Mouse (Mus musculus): ENCODE results near the gene Gm45623. TPM values are rescaled to one million over a fixed set of nuclear protein-coding genes. Genes with fewer than 3 reads are reported as not detected.

Gm45623 gene
- polyA plus RNA-seq, 1 experiment, result not detected

GRCm38 (mm10) chr13:56780746-56781469, 27.3 kb upstream of the Gm45623 start:
- TF ChIP-seq POLR2A (IDR thresholded peaks at IDR 0.05; ENCODE audit: borderline replicate concordance, control insufficient read depth, low read depth, low read length), result no peak
- no peak for TF ChIP-seq CTCF (IDR thresholded peaks at IDR 0.05; ENCODE audit: control insufficient read depth, insufficient read depth, low read length)
- H3K4me3 ChIP-seq (replicated peaks; ENCODE audit: control insufficient read depth, low read depth, low read length), result no peak overlapping the region
- H3K4me1 ChIP-seq (ENCODE audit: control insufficient read depth, insufficient read depth, low read length), result no peaks in the 10 kb centered on the region
- WGBS, result 79% methylated on average over 13 of the region's 13 CpGs
- no peak overlapping the region for H3K27ac ChIP-seq (ENCODE audit: control insufficient read depth, insufficient read depth, low read depth, low read length, poor library complexity)

- no peak overlapping the region for H3K4me3 ChIP-seq (replicated peaks; ENCODE audit: control insufficient read depth, low read depth, low read length)
- no peaks in the 10 kb centered on the region; the same call in 1 of the 2 replicates for H3K4me1 ChIP-seq (ENCODE audit: control insufficient read depth, insufficient read depth, low read length)
- 1% methylated on average over 5 of the region's 5 CpGs for WGBS
- TF ChIP-seq POLR2A (IDR thresholded peaks at IDR 0.05; ENCODE audit: borderline replicate concordance, control insufficient read depth, low read depth, low read length), result no peak
- no peak for TF ChIP-seq CTCF (IDR thresholded peaks at IDR 0.05; ENCODE audit: control insufficient read depth, insufficient read depth, low read length)
- no peak overlapping the region for H3K27ac ChIP-seq (ENCODE audit: control insufficient read depth, insufficient read depth, low read depth, low read length, poor library complexity)
These were observed 20.7 kb upstream of the Gm45623 start for GRCm38 (mm10) chr13:56774304-56774703.

- no peak overlapping the region for H3K4me3 ChIP-seq (replicated peaks; ENCODE audit: control insufficient read depth, low read depth, low read length)
- TF ChIP-seq POLR2A (IDR thresholded peaks at IDR 0.05; ENCODE audit: borderline replicate concordance, control insufficient read depth, low read depth, low read length), result no peak
- TF ChIP-seq CTCF (IDR thresholded peaks at IDR 0.05; ENCODE audit: control insufficient read depth, insufficient read depth, low read length), result no peak
- no peaks in the 10 kb centered on the region; the same call in 1 of the 2 replicates for H3K4me1 ChIP-seq (ENCODE audit: control insufficient read depth, insufficient read depth, low read length)
- WGBS, result 75% methylated on average over 14 of the region's 14 CpGs
- H3K27ac ChIP-seq (ENCODE audit: control insufficient read depth, insufficient read depth, low read depth, low read length, poor library complexity), result no peak overlapping the region
These were observed 19.7 kb upstream of the Gm45623 start for GRCm38 (mm10) chr13:56773262-56773870.

GRCm38 (mm10) chr13:56772592-56772991, 19.0 kb upstream of the Gm45623 start:
- 37% methylated on average over 3 of the region's 3 CpGs for WGBS
- Histone ChIP-seq H3K4me1 (ENCODE audit: control insufficient read depth, insufficient read depth, low read length) (no peaks in the 10 kb centered on the region; the same call in 1 of the 2 replicates), H3K27ac (ENCODE audit: control insufficient read depth, insufficient read depth, low read depth, low read length, poor library complexity) (no peak overlapping the region), H3K4me3 (replicated peaks; ENCODE audit: control insufficient read depth, low read depth, low read length) (no peak overlapping the region)
- no peak for TF ChIP-seq CTCF (IDR thresholded peaks at IDR 0.05; ENCODE audit: control insufficient read depth, insufficient read depth, low read length)
- no peak for TF ChIP-seq POLR2A (IDR thresholded peaks at IDR 0.05; ENCODE audit: borderline replicate concordance, control insufficient read depth, low read depth, low read length)

GRCm38 (mm10) chr13:56770786-56771185, 17.2 kb upstream of the Gm45623 start:
- H3K4me3 ChIP-seq (replicated peaks; ENCODE audit: control insufficient read depth, low read depth, low read length), result no peak overlapping the region
- TF ChIP-seq POLR2A (IDR thresholded peaks at IDR 0.05; ENCODE audit: borderline replicate concordance, control insufficient read depth, low read depth, low read length) (no peak), CTCF (IDR thresholded peaks at IDR 0.05; ENCODE audit: control insufficient read depth, insufficient read depth, low read length) (peak; percentile 21; the same call in 1 of the 2 replicates)
- WGBS, result 67% methylated on average over 5 of the region's 5 CpGs

GRCm38 (mm10) chr13:56770136-56770578, 16.5 kb upstream of the Gm45623 start:
- 88% methylated on average over 1 of the region's 1 CpGs for WGBS
- Histone ChIP-seq H3K27ac (ENCODE audit: control insufficient read depth, insufficient read depth, low read depth, low read length, poor library complexity) (no peak overlapping the region), H3K4me3 (replicated peaks; ENCODE audit: control insufficient read depth, low read depth, low read length) (no peak overlapping the region), H3K4me1 (ENCODE audit: control insufficient read depth, insufficient read depth, low read length) (no peaks in the 10 kb centered on the region; the same call in 1 of the 2 replicates)
- TF ChIP-seq CTCF (IDR thresholded peaks at IDR 0.05; ENCODE audit: control insufficient read depth, insufficient read depth, low read length) (no peak), POLR2A (IDR thresholded peaks at IDR 0.05; ENCODE audit: borderline replicate concordance, control insufficient read depth, low read depth, low read length) (no peak)

More at GRCm38 (mm10) chr13:56770786-56771185, 17.2 kb upstream of the Gm45623 start:
- Histone ChIP-seq H3K4me1 (ENCODE audit: control insufficient read depth, insufficient read depth, low read length) (no peaks in the 10 kb centered on the region; the same call in 1 of the 2 replicates), H3K27ac (ENCODE audit: control insufficient read depth, insufficient read depth, low read depth, low read length, poor library complexity) (no peak overlapping the region)

GRCm38 (mm10) chr13:56769431-56769830, 15.8 kb upstream of the Gm45623 start:
- 80% methylated on average over 4 of the region's 4 CpGs for WGBS
- TF ChIP-seq POLR2A (IDR thresholded peaks at IDR 0.05; ENCODE audit: borderline replicate concordance, control insufficient read depth, low read depth, low read length), result no peak
- TF ChIP-seq CTCF (IDR thresholded peaks at IDR 0.05; ENCODE audit: control insufficient read depth, insufficient read depth, low read length), result no peak
- H3K4me1 ChIP-seq (ENCODE audit: control insufficient read depth, insufficient read depth, low read length), result no peaks in the 10 kb centered on the region

GRCm38 (mm10) chr13:56766211-56766610, 12.6 kb upstream of the Gm45623 start:
- H3K27ac ChIP-seq (ENCODE audit: control insufficient read depth, insufficient read depth, low read depth, low read length, poor library complexity), result no peak overlapping the region
- H3K4me3 ChIP-seq (replicated peaks; ENCODE audit: control insufficient read depth, low read depth, low read length), result no peak overlapping the region
- TF ChIP-seq POLR2A (IDR thresholded peaks at IDR 0.05; ENCODE audit: borderline replicate concordance, control insufficient read depth, low read depth, low read length), result no peak
- TF ChIP-seq CTCF (IDR thresholded peaks at IDR 0.05; ENCODE audit: control insufficient read depth, insufficient read depth, low read length), result no peak
- H3K4me1 ChIP-seq (ENCODE audit: control insufficient read depth, insufficient read depth, low read length), result no peaks in the 10 kb centered on the region
- 67% methylated on average over 5 of the region's 5 CpGs for WGBS

More at GRCm38 (mm10) chr13:56769431-56769830, 15.8 kb upstream of the Gm45623 start:
- H3K27ac ChIP-seq (ENCODE audit: control insufficient read depth, insufficient read depth, low read depth, low read length, poor library complexity), result no peak overlapping the region
- no peak overlapping the region for H3K4me3 ChIP-seq (replicated peaks; ENCODE audit: control insufficient read depth, low read depth, low read length)
